Mouse (Mus musculus) midbrain, embryonic 11.5 days (tissue): ENCODE measurements at regions not wholly inside any gene's neighbourhood (a gene's known extent, or its start where the extent isn't known, plus 50 kb on each side); places are given as distances from the start of the nearest gene placed in this dataset.

Experiments used
- ATAC-seq: fragments of 200-750 bp; cut with Nextera tagmentation; 2 replicates; pipeline ENCODE4 v1.8.0; 2017; ENCODE audit warnings: moderate TSS enrichment, moderate library complexity; ENCODE audit not compliant: low FRiP score
- DNase-seq: peaks from one replicate; pipeline ENCODE4 v3.0.0; 2015; ENCODE audit warnings: low spot score; ENCODE audit errors: missing footprints
- H3K27ac ChIP-seq: fragments of 300-500 bp; sonication (generic); 2 replicates; pipeline ENCODE4 v1.5.1; 2014; ENCODE audit warnings: low read depth, low read length
- H3K27me3 ChIP-seq: fragments of 300-500 bp; sonication (generic); 2 replicates; pipeline ENCODE4 v1.6.1; 2014; ENCODE audit warnings: mild to moderate bottlenecking, low read length, moderate library complexity, mixed read lengths; ENCODE audit not compliant: control insufficient read depth, insufficient read depth
- H3K36me3 ChIP-seq: fragments of 300-500 bp; sonication (generic); 2 replicates; pipeline ENCODE4 v1.6.1; 2014; ENCODE audit warnings: mild to moderate bottlenecking, low read length, moderate library complexity, mixed read lengths; ENCODE audit not compliant: control insufficient read depth, insufficient read depth
- H3K4me1 ChIP-seq: fragments of 300-500 bp; sonication (generic); 2 replicates; pipeline ENCODE4 v1.6.1; 2014; ENCODE audit warnings: low read length; ENCODE audit not compliant: control insufficient read depth, insufficient read depth
- H3K4me2 ChIP-seq: fragments of 300-500 bp; sonication (generic); 2 replicates; pipeline ENCODE4 v1.6.1; 2014; ENCODE audit warnings: mild to moderate bottlenecking, moderate library complexity
- H3K4me3 ChIP-seq: fragments of 300-500 bp; sonication (generic); 2 replicates; pipeline ENCODE4 v1.5.1; 2014; ENCODE audit warnings: low read depth, low read length
- H3K9ac ChIP-seq: fragments of 300-500 bp; sonication (generic); 2 replicates; pipeline ENCODE4 v1.6.1; 2014; ENCODE audit warnings: low read length
- H3K9me3 ChIP-seq: fragments of 300-500 bp; sonication (generic); 2 replicates; pipeline ENCODE4 v1.6.1; 2016; ENCODE audit warnings: low read length; ENCODE audit not compliant: control insufficient read depth
- WGBS: fragments of 180-500 bp; shearing (Covaris S2); extraction: QIAGEN DNeasy Blood & Tissue Kit; methylation state at CpG from one replicate; pipeline ENCODE4 v1.1.7; 2014; 5-methylcytosine and 5-hydroxymethylcytosine counted together

- ATAC-seq (0 out of 2 replicates have a peak, but pooled peaks have one; percentile 24), DNase-seq (no peak)
- H3K4me1 ChIP-seq, result no peaks in the 10 kb centered on the region
- no peaks in the 10 kb centered on the region for H3K9me3 ChIP-seq
- H3K36me3 ChIP-seq, result no peaks in the 10 kb centered on the region
- no peak overlapping the region for H3K9ac ChIP-seq
- no peak overlapping the region for H3K27ac ChIP-seq
- no peak overlapping the region for H3K4me2 ChIP-seq
- no peak overlapping the region for H3K4me3 ChIP-seq
- H3K27me3 ChIP-seq, result no peaks in the 10 kb centered on the region
- WGBS, result 75% methylated on average over 8 of the region's 8 CpGs
Measured at GRCm38 (mm10) chr12:71561918-71562572, 252.4 kb downstream of the Dact1 start.

- Histone ChIP-seq H3K4me2 (no peak overlapping the region), H3K27ac (no peak overlapping the region), H3K9ac (no peak overlapping the region), H3K36me3 (no peaks in the 10 kb centered on the region), H3K27me3 (no peaks in the 10 kb centered on the region), H3K4me3 (no peak overlapping the region), H3K4me1 (no peaks in the 10 kb centered on the region), H3K9me3 (no peaks in the 10 kb centered on the region)
- ATAC-seq (no peak), DNase-seq (no peak)
- 88% methylated on average over 4 of the region's 4 CpGs for WGBS
Measured at GRCm38 (mm10) chr12:71563219-71563618, 253.5 kb downstream of the Dact1 start.

- WGBS, result 88% methylated on average over 3 of the region's 3 CpGs
- H3K36me3 ChIP-seq, result no peaks in the 10 kb centered on the region
Measured at GRCm38 (mm10) chr12:71566371-71566770, 256.7 kb downstream of the Dact1 start.

GRCm38 (mm10) chr12:71568251-71568650, 258.6 kb downstream of the Dact1 start:
- 96% methylated on average over 5 of the region's 5 CpGs for WGBS
- no peak overlapping the region for H3K4me2 ChIP-seq
- DNase-seq, result peak; percentile 31

More at GRCm38 (mm10) chr12:71566371-71566770, 256.7 kb downstream of the Dact1 start:
- no peak overlapping the region for H3K9ac ChIP-seq
- no peak overlapping the region for H3K27ac ChIP-seq
- H3K27me3 ChIP-seq, result no peaks in the 10 kb centered on the region
- H3K9me3 ChIP-seq, result no peaks in the 10 kb centered on the region
- H3K4me1 ChIP-seq, result peaks cover 4% of the 10 kb centered on the region; the same call in 1 of the 2 replicates
- no peak overlapping the region for H3K4me3 ChIP-seq
- DNase-seq (peak; percentile 60), ATAC-seq (no peak)
- no peak overlapping the region for H3K4me2 ChIP-seq

GRCm38 (mm10) chr12:71568880-71569390, 259.3 kb downstream of the Dact1 start:
- ATAC-seq (no peak), DNase-seq (peak; percentile 59)
- no peak overlapping the region for H3K4me2 ChIP-seq
- H3K4me1 ChIP-seq, result peaks cover 10% of the 10 kb centered on the region
- 94% methylated on average over 6 of the region's 6 CpGs for WGBS
- no peaks in the 10 kb centered on the region for H3K27me3 ChIP-seq
- no peak overlapping the region for H3K27ac ChIP-seq
- no peak overlapping the region for H3K4me3 ChIP-seq
- no peaks in the 10 kb centered on the region for H3K9me3 ChIP-seq
- H3K36me3 ChIP-seq, result no peaks in the 10 kb centered on the region
- no peak overlapping the region for H3K9ac ChIP-seq

More at GRCm38 (mm10) chr12:71568251-71568650, 258.6 kb downstream of the Dact1 start:
- Histone ChIP-seq H3K27me3 (no peaks in the 10 kb centered on the region), H3K27ac (no peak overlapping the region), H3K4me1 (peaks cover 10% of the 10 kb centered on the region), H3K9ac (no peak overlapping the region), H3K4me3 (no peak overlapping the region), H3K9me3 (no peaks in the 10 kb centered on the region), H3K36me3 (no peaks in the 10 kb centered on the region)
- ATAC-seq, result no peak

- Histone ChIP-seq H3K36me3 (no peaks in the 10 kb centered on the region), H3K9ac (no peak overlapping the region), H3K9me3 (no peaks in the 10 kb centered on the region), H3K27ac (no peak overlapping the region), H3K27me3 (no peaks in the 10 kb centered on the region), H3K4me1 (peaks cover 10% of the 10 kb centered on the region), H3K4me2 (no peak overlapping the region), H3K4me3 (no peak overlapping the region)
- DNase-seq (peak; percentile 78), ATAC-seq (no peak)
- 40% methylated on average over 12 of the region's 12 CpGs for WGBS
Measured at GRCm38 (mm10) chr12:71569662-71570061, 260.0 kb downstream of the Dact1 start.

DNA sequence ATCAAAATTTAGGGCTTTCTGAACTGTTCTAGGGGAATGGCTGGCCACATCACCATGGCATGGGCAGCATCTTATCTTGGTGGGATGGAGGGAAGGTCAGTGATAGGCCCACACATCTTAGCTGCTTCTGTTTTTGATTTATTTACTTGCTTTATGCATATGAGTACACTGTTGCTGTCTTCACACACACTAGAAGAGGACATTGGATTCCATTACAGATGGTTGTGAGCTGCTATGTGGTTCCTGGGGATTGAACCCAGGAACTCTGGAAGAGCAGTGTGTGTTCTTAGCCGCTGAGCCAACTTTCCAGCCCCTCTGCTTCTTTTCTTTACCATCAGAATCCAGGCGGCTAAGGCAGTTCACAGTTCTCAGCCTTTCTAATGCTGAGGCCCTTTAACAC, 260.4 kb downstream of the Dact1 start:
- 82% methylated on average over 2 of the region's 2 CpGs for WGBS
- Histone ChIP-seq H3K9me3 (no peaks in the 10 kb centered on the region), H3K4me3 (no peak overlapping the region), H3K9ac (no peak overlapping the region), H3K4me2 (no peak overlapping the region), H3K27me3 (no peaks in the 10 kb centered on the region), H3K36me3 (no peaks in the 10 kb centered on the region), H3K27ac (no peak overlapping the region), H3K4me1 (peaks cover 10% of the 10 kb centered on the region)
- DNase-seq, result peak; percentile 80
- no peak for ATAC-seq

DNA sequence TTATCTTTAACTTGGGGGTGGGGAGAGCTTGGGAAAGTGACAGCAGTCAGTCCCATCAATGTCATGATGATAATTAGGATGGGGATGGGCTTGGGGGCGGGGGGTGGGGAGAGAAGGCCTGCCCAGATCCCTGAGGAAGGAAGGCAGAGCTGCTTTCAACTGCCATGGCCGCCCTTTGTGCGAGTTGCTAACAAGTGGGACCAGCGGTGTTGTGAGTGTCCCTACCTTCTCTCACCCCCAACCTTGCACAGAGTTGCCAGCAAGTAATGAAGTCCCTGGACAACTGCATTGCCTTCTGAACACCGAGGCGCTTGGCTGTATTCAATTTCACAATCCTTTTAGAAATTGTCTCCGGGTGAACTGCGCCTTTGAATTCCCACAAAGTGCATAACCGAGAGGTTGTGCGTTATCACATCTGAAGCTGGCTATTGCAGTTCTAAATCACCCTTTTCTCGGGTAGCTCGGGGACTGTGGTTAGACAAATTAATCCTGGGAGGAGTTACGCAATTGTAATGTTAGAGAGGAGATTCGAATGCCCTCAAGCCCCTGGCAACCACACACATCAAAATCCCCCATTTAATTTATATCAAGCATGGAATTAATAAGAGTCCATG, 257.9 kb upstream of the Daam1 start:
- H3K4me3 ChIP-seq, result no peak overlapping the region
- 40% methylated on average over 14 of the region's 14 CpGs for WGBS
- peak overlapping the region; percentile 16; the same call in 1 of the 2 replicates for H3K9ac ChIP-seq
- peak; percentile 87 for DNase-seq
- no peaks in the 10 kb centered on the region for H3K9me3 ChIP-seq
- no peak for ATAC-seq
- no peaks in the 10 kb centered on the region for H3K36me3 ChIP-seq
- peak overlapping the region; percentile 37; the same call in 1 of the 2 replicates for H3K27ac ChIP-seq
- no peaks in the 10 kb centered on the region for H3K27me3 ChIP-seq
- no peak overlapping the region for H3K4me2 ChIP-seq
- H3K4me1 ChIP-seq, result peaks cover 10% of the 10 kb centered on the region

DNA sequence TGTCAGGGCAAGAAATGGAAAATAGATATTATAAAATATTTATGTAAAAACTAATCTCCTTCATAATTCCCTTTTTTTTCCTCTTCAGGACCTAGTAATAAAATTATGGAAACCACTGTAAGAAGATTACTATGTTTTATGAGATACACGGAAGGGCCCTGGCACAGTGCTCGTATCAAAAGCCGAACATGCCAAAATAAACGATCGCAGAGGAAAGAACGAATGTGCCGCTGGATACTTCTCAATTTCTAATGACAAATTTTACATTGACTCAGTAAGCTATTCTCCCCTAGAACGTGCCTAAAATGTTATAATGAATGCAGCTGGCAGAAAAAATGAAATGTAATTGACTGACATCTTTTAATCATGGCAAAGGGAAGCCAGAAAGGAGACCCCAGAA, 257.4 kb upstream of the Daam1 start:
- H3K27ac ChIP-seq, result no peak overlapping the region

More for the DNA sequence above, 257.4 kb upstream of the Daam1 start:
- DNase-seq (peak; percentile 73), ATAC-seq (no peak)
- Histone ChIP-seq H3K4me1 (peaks cover 10% of the 10 kb centered on the region), H3K36me3 (no peaks in the 10 kb centered on the region), H3K9ac (no peak overlapping the region), H3K9me3 (no peaks in the 10 kb centered on the region), H3K27me3 (no peaks in the 10 kb centered on the region), H3K4me3 (no peak overlapping the region), H3K4me2 (no peak overlapping the region)
- WGBS, result 91% methylated on average over 8 of the region's 8 CpGs
